Comparison of ENCODE assay signal across 8 mouse cellular contexts in the genomic region with DNA sequence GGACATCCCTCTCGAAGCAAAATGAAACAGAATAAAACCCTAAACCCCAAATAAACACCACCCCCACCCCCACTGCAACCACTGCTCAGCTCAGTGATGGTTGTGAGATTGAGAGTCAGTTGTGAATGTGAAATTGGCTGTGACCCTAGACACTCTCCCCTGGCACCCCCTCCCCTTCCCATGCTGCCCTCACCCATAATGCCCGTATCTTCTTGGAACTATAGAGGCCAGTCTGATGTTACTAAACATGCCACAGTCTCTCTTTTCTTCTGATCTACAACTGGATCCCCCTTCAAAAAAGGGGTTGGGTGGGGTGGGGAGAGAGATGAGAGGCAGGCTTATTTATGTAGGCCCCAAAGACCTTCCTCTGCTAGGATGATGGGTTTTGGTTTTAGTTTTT.
A peak's percentile ranks its signal among the peaks of the same experiment; 100 is the strongest.
DNase-seq lines count a peak whose midpoint lies in the region; ATAC-seq and TF ChIP-seq lines count a peak whose summit lies in the region.

No protein-coding gene starts in this region.

- no peak for DNase-seq in gastrocnemius, adult 2 months
- DNase-seq in gastrocnemius, postnatal 4 days (ENCODE audit: low spot score in 2 of 2), result no peak
- no peak for DNase-seq in neural tube, embryonic 11.5 days (ENCODE audit: low spot score)
- DNase-seq in neural tube, embryonic 10.5 days (ENCODE audit: extremely low spot score, low spot score), result no peak
- DNase-seq in adrenal gland, postnatal 10 days, result no peak
- no peak for DNase-seq in right cerebral cortex, postnatal 25 days

- TF ChIP-seq CTCF in gastrocnemius, adult 2 months (IDR thresholded peaks at IDR 0.05), result no peak

- no peaks in the 10 kb centered on the region for H3K27me3 ChIP-seq in neural tube, embryonic 11.5 days (ENCODE audit: control insufficient read depth, insufficient read depth, low read length)
- peaks cover 91% of the 10 kb centered on the region for H3K27me3 ChIP-seq in liver, embryonic 12.5 days (replicated peaks)
- no peaks in the 10 kb centered on the region for H3K27me3 ChIP-seq in stomach, embryonic 16.5 days (ENCODE audit: control insufficient read depth, insufficient read depth, low read length)

- H3K4me1 ChIP-seq in neural tube, embryonic 11.5 days (ENCODE audit: control insufficient read depth, insufficient read depth, low read length), result peaks cover 72% of the 10 kb centered on the region
- peaks cover 62% of the 10 kb centered on the region for H3K4me1 ChIP-seq in liver, embryonic 12.5 days
- peaks cover 76% of the 10 kb centered on the region for H3K4me1 ChIP-seq in stomach, embryonic 16.5 days (ENCODE audit: control insufficient read depth, insufficient read depth, low read length)

- WGBS in neural tube, embryonic 11.5 days, result 9% methylated on average over 2 of the region's 2 CpGs
- WGBS in liver, embryonic 12.5 days (ENCODE audit: insufficient replicate concordance), result 64% methylated on average over 2 of the region's 2 CpGs
- WGBS in stomach, embryonic 16.5 days, result 60% methylated on average over 2 of the region's 2 CpGs

- H3K9me3 ChIP-seq in neural tube, embryonic 11.5 days (ENCODE audit: control insufficient read depth, low read length), result no peaks in the 10 kb centered on the region
- no peaks in the 10 kb centered on the region for H3K9me3 ChIP-seq in liver, embryonic 12.5 days (replicated peaks)
- H3K9me3 ChIP-seq in stomach, embryonic 16.5 days (replicated peaks; ENCODE audit: control insufficient read depth, low read length), result no peaks in the 10 kb centered on the region

- peak overlapping the region; percentile 41 for H3K9ac ChIP-seq in neural tube, embryonic 11.5 days (ENCODE audit: low read length)
- no peak overlapping the region for H3K9ac ChIP-seq in liver, embryonic 12.5 days
- H3K9ac ChIP-seq in stomach, embryonic 16.5 days (ENCODE audit: low read length), result 0 out of 2 replicates have a peak overlapping the region, but pooled peaks have one; percentile 7

- intact Hi-C loops in gastrocnemius, adult 2 months (cut with DNase I), result no loop called here

- H3K4me3 ChIP-seq in gastrocnemius, adult 2 months, result no peak overlapping the region
- H3K4me3 ChIP-seq in neural tube, embryonic 11.5 days (ENCODE audit: low read depth, low read length), result no peak overlapping the region
- H3K4me3 ChIP-seq in liver, embryonic 12.5 days, result no peak overlapping the region
- H3K4me3 ChIP-seq in stomach, embryonic 16.5 days (replicated peaks; ENCODE audit: low read length), result no peak overlapping the region

- ATAC-seq in neural tube, embryonic 11.5 days (ENCODE audit: insufficient read depth, low FRiP score, low TSS enrichment), result no peak
- ATAC-seq in liver, embryonic 12.5 days, result no peak
- no peak for ATAC-seq in stomach, embryonic 16.5 days (ENCODE audit: insufficient read depth, low FRiP score)

- H3K27ac ChIP-seq in gastrocnemius, adult 2 months, result peak overlapping the region; percentile 98
- H3K27ac ChIP-seq in neural tube, embryonic 11.5 days (ENCODE audit: low read depth, low read length), result peak overlapping the region; percentile 78
- H3K27ac ChIP-seq in liver, embryonic 12.5 days, result peak overlapping the region; percentile 58; the same call in 1 of the 2 replicates
- peak overlapping the region; percentile 78; the same call in 1 of the 2 replicates for H3K27ac ChIP-seq in stomach, embryonic 16.5 days (ENCODE audit: low read length)

- H3K36me3 ChIP-seq in neural tube, embryonic 11.5 days (ENCODE audit: control insufficient read depth, insufficient read depth, low read length), result no peaks in the 10 kb centered on the region
- no peaks in the 10 kb centered on the region for H3K36me3 ChIP-seq in liver, embryonic 12.5 days
- H3K36me3 ChIP-seq in stomach, embryonic 16.5 days (ENCODE audit: control insufficient read depth, insufficient read depth, low read length), result no peaks in the 10 kb centered on the region

- H3K4me2 ChIP-seq in neural tube, embryonic 11.5 days (ENCODE audit: low read depth), result peak overlapping the region; percentile 36
- H3K4me2 ChIP-seq in liver, embryonic 12.5 days, result no peak overlapping the region
- H3K4me2 ChIP-seq in stomach, embryonic 16.5 days (ENCODE audit: low read depth, low read length), result peak overlapping the region; percentile 19; the same call in 1 of the 2 replicates
